Mouse (Mus musculus) lung, postnatal 14 days (tissue): ENCODE measurements around the gene P3h2.
A peak's percentile ranks its signal among the peaks of the same experiment; 100 is the strongest.

Experiments
- DNase-seq: peaks from one replicate; pipeline ENCODE4 v3.0.0; 2021

P3h2 gene

GRCm38 (mm10) chr16:26060239-26061085, 45.1 kb downstream of the P3h2 start:
- no peak for DNase-seq

- no peak for DNase-seq
These were observed 52.0 kb downstream of the P3h2 start for GRCm38 (mm10) chr16:26053631-26054030.

GRCm38 (mm10) chr16:26049393-26050087, 56.0 kb downstream of the P3h2 start:
- DNase-seq: peak; percentile 4

GRCm38 (mm10) chr16:26047870-26048269, 57.7 kb downstream of the P3h2 start:
- DNase-seq: peak; percentile 16

GRCm38 (mm10) chr16:26047396-26047795, 58.2 kb downstream of the P3h2 start:
- no peak for DNase-seq

GRCm38 (mm10) chr16:26041929-26042303, 63.7 kb downstream of the P3h2 start:
- DNase-seq: no peak

GRCm38 (mm10) chr16:26041021-26041928, 64.3 kb downstream of the P3h2 start:
- DNase-seq: peak; percentile 22

GRCm38 (mm10) chr16:26039320-26039719, 66.3 kb downstream of the P3h2 start:
- DNase-seq: no peak

- DNase-seq: peak; percentile 19
These were observed 70.1 kb downstream of the P3h2 start for GRCm38 (mm10) chr16:26035525-26035924.

GRCm38 (mm10) chr16:26035079-26035478, 70.5 kb downstream of the P3h2 start:
- no peak for DNase-seq

GRCm38 (mm10) chr16:26029424-26030012, 76.1 kb downstream of the P3h2 start:
- no peak for DNase-seq

GRCm38 (mm10) chr16:26026416-26026815, 79.2 kb downstream of the P3h2 start:
- DNase-seq: no peak

GRCm38 (mm10) chr16:26024543-26024942, 81.0 kb downstream of the P3h2 start:
- no peak for DNase-seq

GRCm38 (mm10) chr16:26023352-26023751, 82.2 kb downstream of the P3h2 start:
- no peak for DNase-seq

- DNase-seq: no peak
These were observed 83.8 kb downstream of the P3h2 start for GRCm38 (mm10) chr16:26021759-26022158.

- DNase-seq: no peak
These were observed 99.8 kb downstream of the P3h2 start for GRCm38 (mm10) chr16:26005811-26006210.

GRCm38 (mm10) chr16:26003261-26003660, 102.3 kb downstream of the P3h2 start:
- DNase-seq: no peak

GRCm38 (mm10) chr16:26002848-26003247, 102.7 kb downstream of the P3h2 start:
- DNase-seq: no peak

GRCm38 (mm10) chr16:25994605-25995004, 111.0 kb downstream of the P3h2 start:
- DNase-seq: no peak

- DNase-seq: no peak
These were observed 118.4 kb downstream of the P3h2 start for GRCm38 (mm10) chr16:25987221-25987620.

GRCm38 (mm10) chr16:25983635-25984034, 121.9 kb downstream of the P3h2 start:
- peak; percentile 24 for DNase-seq

- DNase-seq: no peak
These were observed 126.5 kb downstream of the P3h2 start for GRCm38 (mm10) chr16:25979037-25979436.

- DNase-seq: no peak
These were observed 128.4 kb downstream of the P3h2 start for GRCm38 (mm10) chr16:25977210-25977609.
